Mouse (Mus musculus) gonadal fat pad, adult 2 months (tissue): ENCODE data around the gene Atm. TPM values are rescaled to one million over a fixed set of nuclear protein-coding genes. Genes with fewer than 3 reads are reported as not detected.

Source experiments
- DNase-seq: peaks from one replicate; pipeline ENCODE4 v3.0.0-alpha.2; 2012; ENCODE audit warnings: low read depth
- polyA plus RNA-seq: library from polyadenylated mRNA; depleted of rRNA; stranded (reverse); fragments of >200 nt; gene quantifications from 2 replicates; pipeline ENCODE4 v1.2.3, GENCODE M21; 2012; rRNA removed

The Atm gene
- polyA plus RNA-seq, result 2.2 and 3.2 TPM in 2 replicates

DNA sequence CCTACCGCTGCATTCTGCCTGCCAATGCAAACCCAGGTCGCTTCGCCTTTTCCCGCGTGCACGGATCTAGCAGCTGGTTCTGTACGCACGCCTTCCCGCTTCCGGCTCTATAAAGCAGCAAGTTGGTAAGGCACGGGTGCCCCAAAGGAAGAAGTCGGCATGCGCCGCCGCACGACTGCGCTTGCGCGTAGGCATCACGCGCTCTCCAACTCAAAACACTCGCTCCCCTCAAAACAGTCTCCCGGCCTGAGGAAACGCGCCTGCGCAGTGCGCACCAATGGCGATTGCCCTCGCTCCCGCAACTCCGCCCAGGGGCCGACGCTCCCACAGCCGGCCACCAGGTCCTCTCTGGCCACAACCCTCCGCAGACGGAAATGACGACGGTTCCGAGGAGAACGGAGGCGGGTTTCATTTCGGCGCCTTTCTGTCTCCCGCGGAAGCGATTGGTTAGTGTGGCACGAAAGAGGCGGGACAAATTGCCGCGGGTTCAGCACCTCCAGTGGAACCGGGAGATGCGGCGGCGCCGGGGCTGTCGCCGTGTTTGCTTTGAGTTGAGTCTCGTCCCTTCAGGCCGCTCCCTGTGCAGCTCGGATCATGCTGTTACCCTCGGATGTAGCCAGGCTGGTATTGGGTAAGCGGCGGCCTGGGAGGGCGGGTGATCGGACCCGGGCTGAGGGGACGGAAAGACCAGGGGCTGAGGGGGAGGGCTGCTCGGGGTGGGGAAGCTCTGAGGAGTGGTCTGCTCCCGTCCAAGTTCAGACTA lies at the start of gene Atm, which contains the start of gene Npat:
Atm (minus strand) TSS at position 183 of the 763 bp plus-strand sequence.
Npat (plus strand) TSS at position 490 of the 763 bp plus-strand sequence.
- DNase-seq, result peak; percentile 91

DNA sequence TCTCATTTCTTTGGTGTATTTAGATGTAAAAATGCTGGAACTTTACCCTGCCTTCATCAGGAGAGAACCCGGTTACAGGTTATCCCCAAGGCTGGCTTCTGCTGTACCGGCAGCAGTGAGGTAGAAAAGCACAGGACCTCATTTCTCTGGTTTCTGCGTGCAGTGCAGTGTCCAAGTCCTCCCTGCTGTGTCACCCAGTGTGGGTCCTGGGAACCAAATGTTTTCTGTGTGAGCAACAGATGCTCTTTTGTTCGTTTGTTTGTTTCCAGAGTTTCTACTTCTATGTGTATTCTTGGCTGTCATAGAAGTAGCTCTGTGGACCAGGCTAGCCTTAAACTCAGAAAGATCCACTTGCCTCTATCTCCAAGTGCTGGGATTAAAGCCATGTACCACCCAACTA lies 45.3 kb upstream of the Atm start:
- DNase-seq, result no peak

DNA sequence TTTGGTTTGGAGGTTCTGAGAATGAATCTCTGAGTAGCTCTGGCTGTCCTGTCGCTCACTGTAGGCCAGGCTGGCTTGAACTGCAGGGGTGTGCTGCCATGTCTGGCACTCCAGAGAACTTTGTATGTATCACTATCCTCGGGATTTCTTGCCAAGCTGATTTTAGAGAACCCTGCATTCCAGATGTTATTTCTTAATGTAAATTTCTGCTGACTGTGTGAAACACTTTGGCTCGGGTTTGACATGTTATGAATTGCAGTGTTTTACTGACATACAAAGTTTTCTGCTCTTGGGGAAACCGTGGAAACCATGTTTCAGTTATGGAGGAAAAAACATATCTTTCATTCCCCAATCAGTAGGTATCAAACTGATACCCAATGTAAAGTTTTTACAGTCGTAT lies 39.2 kb upstream of the Atm start:
- no peak for DNase-seq

DNA sequence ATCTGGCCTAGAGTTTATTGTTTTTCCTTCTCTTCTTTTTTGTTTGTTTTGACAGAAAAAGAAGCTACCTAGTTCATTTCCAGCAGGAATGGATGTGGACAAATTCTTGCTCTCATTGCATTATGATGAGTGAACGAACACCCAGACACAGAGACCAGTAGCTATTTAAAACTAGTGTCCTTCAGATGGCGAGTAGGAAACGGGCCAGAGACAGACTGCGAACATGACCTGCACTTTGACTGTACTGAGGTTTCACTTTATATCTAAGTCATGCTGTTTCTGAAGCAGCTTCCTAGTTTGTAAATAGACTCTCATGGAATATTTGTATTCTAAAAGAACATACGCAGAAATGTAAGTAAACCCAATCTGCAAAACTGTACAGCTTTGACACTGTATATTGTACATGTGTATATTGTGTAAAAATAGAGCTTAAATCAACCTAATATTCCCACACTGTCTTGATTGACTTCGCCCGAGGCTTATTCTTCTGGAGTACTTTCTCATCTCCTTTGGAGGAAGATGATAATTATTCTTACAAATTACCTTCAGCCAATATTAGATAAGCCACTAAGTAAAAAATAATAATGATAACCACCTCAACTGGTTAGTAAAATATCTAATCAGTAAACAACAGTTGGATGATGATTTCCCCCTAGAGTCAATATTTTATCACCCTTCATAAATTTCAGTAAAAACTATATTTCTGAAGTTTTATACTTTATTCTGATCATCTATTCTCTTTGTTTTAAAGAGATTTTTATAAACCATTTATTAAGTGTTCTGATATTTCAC lies 36.2 kb upstream of the Atm start:
- no peak for DNase-seq

DNA sequence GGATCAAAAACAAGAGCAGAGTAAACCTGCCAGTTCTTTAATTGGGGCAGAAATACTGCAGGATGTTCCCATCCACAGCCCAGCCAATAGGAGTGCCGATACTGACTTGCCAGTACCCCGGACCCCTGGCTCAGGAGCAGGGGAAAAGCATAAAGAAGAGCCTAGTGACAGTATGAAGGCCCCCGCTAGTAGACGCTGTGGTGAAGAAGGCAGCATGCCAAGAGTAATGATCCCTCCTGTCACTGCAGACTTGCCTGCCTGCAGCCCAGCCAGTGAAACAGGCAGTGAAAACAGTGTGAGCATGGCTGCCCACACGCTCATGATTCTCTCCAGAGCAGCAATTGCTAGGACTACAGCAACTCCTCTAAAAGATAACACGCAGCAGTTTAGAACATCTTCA lies 34.1 kb upstream of the Atm start:
- DNase-seq, result no peak

DNA sequence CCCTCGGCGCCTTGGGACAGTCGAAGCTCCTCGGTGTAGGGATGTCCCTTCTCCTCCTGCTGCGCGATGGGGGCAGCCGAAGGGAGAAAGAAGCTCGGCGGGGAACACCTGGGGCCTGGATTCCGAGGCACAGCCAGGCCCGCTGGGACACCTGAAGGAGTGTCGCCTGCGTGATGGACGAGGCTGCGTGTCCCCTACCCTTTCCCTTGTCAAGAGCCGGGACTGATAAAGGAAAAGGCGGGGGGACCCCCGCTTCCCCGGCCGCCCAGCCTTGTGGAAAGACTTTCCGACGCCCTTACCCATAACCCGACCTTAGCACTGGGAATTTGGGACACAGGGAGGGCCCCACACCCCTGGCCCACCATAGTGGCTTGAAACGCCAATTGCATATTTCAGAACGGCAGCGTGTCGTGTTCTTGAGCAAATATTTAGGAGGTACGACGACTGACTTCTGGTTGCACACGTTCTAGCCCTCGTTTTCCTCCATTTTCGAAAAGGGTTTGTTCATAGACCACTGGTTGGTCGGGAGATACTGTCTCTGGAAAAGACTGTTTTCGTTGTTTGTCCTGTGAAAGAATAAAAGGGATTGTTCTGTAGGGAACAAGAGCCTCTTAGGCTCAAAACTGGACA lies 911 bp upstream of the Atm start:
- DNase-seq, result no peak

DNA sequence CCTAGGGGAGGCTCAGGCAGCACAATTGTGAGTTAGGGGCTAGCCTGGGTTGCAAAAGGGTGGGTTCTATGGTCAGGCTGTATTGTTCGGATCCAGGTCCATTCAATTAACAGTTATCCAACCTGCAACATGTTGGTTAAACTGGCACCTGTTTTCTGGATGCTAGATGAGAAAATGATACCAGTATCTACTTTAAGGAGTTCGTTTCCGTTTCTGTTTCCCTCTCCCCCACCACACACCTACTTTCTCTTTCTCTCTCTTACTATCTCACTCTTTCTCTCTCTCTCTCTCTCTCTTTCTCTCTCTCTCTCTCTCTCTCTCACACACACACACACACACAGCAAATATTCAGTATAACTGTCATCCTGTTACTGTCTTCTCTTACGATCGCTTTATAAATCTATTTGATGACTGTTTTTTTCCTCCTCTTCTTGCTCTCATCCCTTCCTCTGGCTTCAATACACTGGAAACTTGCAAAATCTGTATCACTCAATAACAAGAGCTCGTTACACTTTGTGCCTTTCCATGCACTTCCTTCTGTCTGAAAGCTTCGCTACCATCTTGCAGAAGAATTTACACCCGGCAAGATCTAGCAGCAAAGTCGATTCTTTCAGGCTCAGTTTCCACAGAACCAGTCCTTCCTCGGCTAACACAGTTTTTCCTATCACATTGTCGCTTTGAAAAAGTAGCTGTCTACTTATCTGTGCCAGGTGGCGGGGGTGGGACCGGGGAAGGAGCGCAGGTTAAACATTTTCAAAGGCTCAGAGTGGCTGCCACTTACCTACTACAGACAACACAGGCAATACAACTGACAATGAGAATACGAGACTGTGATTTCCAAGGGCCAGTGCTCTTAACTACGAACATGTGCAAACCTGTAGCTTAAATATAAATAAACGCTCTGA lies 872 bp downstream of the Atm start:
- DNase-seq, result no peak

DNA sequence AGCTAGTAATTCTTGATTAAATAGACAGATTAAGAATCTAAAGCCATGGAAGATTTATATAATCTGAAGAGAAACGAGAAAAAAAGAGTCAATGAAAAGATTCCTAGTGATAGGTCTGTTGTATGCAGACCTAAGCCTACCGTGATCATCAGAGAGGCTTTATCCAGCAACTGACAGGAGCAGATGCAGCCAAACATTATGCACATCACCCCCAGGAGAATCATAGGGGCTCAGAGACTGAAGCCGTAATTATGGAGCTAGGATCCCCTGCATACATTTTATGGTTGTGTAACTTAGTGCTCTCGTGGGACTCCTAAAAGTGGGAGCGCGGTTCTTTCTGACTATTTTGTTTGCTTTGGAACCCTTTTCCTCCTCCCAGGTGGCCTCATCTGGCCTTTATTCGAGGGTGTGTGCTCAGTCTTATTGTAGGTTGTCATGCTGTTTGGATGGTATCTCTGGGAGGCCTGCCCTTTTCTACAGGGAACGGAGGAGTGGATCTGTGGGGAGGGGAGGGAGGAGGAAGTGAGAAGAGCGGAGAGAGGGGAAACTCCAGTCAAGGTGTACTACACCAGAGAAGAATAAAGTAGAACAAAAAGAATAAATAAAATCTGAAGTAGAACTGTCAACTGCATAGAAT lies 19.0 kb downstream of the Atm start:
- DNase-seq, result no peak

DNA sequence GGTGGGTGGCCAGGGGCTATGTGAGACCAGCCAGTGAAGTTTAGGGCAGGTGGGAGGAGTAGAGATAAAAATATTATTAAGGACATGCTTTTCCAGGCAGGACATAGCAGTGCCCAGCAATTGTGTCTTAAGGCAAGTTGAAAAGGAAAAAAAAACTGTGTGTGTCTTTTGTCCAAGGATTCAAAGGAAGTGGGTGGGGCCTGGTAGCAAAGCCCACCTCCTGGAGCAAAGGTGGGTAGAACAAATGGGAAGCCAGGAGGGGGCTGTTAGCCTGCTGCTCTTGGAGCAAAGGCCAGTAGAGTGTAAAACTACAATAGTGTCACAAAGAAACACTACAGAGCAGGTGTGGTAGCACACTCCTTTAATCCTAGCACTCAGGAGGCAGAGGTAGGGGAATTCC lies 22.4 kb downstream of the Atm start:
- no peak for DNase-seq

DNA sequence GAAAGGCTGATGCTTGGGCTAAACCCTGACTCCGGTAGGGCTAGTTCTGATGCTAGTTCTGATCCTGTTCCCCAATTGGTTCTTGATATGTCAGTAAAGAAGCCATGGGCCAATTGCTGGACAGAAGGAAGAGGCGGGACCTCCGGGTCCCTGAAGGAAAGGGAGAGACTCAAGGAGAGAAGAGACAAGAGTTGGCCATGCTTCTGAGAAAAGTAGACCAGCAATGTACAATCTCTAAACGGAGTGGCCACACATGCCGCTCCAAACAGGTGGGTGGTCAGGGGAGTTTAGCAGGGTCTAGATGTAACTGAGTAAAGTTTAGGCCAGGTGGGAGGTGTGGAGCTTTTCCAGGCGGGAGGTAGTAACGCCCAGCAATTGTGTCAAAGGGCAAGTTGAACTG lies 28.5 kb downstream of the Atm start:
- no peak for DNase-seq

DNA sequence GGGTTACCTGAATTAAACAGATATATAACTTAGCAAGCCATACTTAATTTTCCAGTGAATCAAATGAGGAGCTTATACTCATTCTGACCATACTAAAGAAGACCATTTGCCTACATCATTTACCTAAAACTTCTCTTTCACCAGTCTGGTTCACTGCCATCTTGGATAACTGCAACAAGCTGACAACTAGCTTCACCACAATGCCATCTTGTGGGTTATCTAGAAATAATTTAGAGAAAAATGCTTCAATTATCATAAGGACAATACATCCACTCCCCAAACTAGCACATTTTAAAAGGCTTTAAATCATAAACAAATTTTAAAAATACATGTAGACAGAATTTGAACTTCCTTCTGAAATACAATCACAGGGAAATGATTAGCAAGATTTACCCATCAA lies 50.7 kb downstream of the Atm start:
- DNase-seq, result no peak

DNA sequence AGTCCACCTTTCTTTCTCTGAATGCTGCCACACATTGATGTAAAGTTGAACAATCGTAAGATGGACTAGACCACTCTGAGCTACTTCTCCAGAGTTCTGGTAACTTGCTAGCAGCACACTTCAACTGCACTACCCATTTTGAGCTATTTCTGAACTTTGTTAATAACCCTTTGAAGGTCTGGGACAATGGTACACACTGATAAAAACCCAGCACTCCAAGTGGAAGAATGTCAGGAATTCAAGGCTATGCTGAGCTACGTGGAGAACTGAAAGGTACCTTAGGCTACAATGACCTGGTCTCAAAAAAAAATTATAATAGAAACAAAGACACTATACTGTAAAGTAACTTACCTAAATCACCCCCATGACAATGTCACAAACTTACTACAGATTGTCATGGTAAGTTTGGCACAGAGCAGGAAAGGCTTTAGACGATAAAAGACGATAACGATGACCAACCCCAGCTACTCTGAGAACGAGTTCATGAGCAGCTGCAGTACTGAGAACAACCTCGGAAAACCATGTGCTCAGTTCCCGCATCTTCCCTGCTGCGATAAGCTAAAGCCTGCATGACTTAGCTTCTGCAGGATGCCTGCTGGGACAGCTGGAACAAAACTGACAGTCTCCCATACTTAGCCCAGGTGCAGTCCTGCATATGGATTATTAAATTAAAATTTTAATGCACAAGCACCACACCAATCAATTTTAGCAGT lies 63.6 kb downstream of the Atm start:
- no peak for DNase-seq

DNA sequence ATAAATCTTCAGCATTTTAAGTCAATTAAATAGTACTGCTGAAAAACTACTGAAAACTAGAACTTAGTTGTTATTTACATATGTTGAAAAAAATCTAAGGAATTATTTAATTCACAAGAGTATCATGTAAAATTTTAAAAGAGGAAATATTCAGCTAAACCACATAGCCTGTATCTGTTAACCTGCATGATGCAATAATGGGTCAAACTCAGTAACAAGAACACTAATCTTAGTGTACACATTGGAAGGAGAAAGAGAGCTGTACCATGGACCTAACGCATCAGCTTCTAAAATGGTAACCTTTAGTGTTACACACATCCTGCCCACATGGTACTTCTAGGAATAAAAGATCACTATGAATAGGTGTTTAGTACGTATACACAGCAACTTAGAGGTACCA lies 84.5 kb downstream of the Atm start:
- DNase-seq, result no peak

DNA sequence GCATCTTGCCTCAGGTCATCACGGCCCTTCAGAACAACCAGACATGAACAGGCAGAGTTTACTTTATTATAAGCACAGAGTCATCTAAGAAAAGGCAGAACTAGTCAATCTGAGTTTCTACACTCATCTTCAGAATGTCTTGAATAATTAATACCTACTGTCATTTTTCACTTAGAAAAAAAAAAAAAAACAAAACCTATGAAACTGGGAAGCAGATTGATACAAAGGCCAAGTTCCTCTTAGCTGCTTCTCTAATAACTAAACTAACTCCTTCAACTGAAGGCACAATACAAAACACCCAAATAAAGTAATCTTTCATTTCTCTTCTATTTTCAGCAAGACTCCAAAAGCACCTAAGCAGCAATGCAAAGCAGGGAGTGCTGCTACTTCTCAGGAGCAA lies 85.9 kb downstream of the Atm start:
- DNase-seq, result no peak

DNA sequence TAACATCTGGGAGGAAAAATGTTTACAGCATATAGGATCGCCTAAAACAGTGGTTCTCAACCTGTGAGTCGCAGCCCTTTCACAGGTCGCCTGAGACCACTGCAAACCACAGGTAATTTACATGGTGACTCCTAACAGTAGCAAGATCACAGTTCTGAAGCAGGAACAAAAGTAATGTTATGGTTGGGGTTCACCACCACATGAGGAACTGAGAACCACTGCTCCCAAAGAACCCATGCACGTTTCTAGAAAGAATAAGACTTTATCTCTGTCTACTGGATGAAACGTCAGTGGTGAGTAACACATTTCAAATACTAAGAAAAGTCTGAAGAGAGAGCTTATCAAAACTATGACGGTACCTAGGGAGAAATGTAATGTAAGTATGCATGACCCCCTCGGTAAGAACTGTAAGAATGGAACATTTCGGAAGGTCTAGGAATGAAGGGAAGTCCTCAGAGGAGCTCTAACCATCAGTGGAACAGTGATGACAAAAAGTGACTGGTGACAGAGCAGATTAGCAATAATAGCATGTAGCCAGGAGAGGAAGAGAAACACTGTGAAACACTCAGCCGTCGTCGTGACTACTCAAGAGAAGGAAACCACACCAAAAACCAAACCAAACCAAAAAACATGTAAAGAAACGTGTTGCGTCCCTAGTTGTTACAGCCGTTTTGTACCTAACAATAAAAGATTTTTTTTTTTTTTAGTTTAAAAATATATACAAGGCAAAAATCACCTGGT lies 100.5 kb downstream of the Atm start:
- no peak for DNase-seq

DNA sequence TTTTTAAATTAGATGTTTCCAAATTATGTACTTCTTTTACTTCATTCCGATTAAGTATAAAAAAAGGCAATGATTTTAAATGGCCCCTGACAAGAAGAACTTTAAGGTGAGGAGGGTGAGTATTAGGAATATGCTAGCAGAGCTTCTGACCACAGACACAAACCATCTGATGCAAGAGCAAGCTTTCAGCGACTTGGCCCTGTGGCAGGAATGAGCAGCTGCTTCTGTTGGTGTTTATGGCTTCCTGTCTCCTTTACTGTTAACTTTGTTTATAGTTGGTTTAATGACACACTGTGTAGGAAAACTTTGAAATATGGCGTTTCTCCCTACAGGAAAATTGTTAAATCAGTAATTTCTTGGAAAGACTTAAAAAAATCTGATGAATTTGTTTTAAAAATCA lies 108.9 kb downstream of the Atm start:
- no peak for DNase-seq

DNA sequence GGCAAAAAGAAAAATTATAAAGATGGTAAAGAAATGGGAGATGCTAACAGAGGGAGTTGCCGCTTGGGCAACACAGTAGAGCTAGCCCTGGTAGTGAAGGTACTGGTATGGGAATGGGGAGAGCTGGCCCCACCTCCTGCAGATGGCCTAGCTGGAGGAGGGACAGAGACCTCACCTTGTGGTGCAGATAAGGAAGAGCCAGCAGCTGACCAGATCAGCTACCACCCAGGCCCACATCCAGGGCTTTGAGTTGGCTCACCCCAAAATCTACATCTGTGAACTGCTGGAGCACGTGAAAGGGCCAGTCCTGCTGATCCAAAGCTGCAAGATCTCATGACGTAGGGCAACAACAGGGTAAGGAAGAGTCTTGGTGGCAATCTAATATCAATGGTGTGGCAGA lies 109.8 kb downstream of the Atm start:
- no peak for DNase-seq

DNA sequence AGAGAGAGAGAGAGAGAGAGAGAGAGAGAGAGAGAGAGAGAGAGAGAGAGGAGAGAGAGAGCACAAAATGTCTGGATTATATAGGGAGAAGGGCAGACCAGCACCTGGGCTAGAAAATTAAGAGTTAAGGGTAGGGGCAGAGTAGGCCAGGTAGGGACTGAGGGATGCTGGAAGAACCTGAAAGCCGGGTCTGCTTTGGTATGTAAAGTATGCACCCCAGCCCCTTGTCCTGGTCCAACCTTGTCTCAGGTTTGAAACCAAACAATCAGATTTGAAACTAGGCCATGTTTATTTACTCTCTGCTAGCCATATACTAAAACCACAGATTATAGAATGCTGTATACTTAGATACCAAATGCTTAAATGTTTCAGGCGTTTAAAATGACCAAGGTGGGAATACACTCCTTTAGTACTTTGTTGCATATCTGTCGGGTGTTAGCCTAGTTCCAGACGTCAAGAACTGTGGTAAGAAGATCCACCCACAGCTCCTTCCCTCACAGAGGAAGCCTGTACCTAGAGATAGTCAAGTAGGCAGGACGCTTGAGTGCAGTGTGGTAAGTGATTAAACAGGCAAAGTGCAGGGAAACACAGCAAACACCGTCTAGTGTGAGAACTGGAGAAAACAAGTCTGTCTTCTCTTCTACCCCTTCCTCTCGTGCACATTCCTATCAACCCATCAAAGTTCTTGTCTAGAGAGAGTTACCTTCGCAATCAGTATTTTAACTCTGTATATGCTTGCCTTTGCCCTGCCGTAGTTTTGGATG lies 114.2 kb downstream of the Atm start:
- no peak for DNase-seq

DNA sequence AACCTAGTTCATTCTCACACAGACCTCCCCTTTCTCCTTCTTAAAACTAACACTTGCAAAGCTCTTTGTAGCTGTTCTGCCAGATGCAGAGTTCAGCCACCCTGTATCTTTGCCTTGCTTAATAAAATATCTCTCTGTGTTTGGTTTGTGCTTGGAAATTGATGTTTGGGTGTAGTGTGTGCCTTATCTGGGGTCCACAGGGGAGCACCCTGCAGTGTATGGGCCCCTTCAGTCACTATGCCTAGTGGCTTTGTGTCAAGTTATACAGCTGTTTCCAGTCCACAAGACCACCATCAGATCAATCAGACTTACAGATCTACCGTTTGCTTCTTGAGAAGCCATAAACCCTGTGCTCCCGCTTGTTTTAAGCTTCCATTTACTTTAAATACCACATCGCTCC lies 127.1 kb downstream of the Atm start:
- DNase-seq, result no peak
